Mouse (Mus musculus) forebrain, embryonic 14.5 days (tissue): ENCODE results near the gene Ndufaf2. TPM values are rescaled to one million over a fixed set of nuclear protein-coding genes. Genes with fewer than 3 reads are reported as not detected.

ENCODE experiments used
- ATAC-seq: fragments of 200-750 bp; cut with Nextera tagmentation; 2 replicates; pipeline ENCODE4 v1.8.0; 2017; ENCODE audit warnings: mild to moderate bottlenecking, moderate library complexity
- DNase-seq: peaks from one replicate; pipeline ENCODE4 v3.0.0-alpha.2; 2015; ENCODE audit warnings: low spot score
- H3K27ac ChIP-seq: fragments of 300-500 bp; sonication (generic); 2 replicates; pipeline ENCODE4 v1.5.1; 2014; ENCODE audit warnings: low read depth, mild to moderate bottlenecking, control low read depth, low read length, moderate library complexity
- H3K27me3 ChIP-seq: fragments of 300-500 bp; sonication (generic); replicated peaks from 2 replicates; pipeline ENCODE4 v1.6.1; 2014; ENCODE audit warnings: low read length, control low read depth, mixed read lengths; ENCODE audit not compliant: control insufficient read depth, insufficient read depth
- H3K36me3 ChIP-seq: fragments of 300-500 bp; sonication (generic); 2 replicates; pipeline ENCODE4 v1.6.1; 2014; ENCODE audit warnings: low read length, control low read depth; ENCODE audit not compliant: control insufficient read depth, insufficient read depth
- H3K4me1 ChIP-seq: fragments of 300-500 bp; sonication (generic); 2 replicates; pipeline ENCODE4 v1.6.1; 2014; ENCODE audit warnings: antibody characterized with exemption, low read length, control low read depth; ENCODE audit not compliant: control insufficient read depth, insufficient read depth
- H3K4me2 ChIP-seq: fragments of 300-500 bp; sonication (generic); 2 replicates; pipeline ENCODE4 v1.6.1; 2014; ENCODE audit warnings: mild to moderate bottlenecking, control low read depth, low read length
- H3K4me3 ChIP-seq: fragments of 300-500 bp; sonication (generic); 2 replicates; pipeline ENCODE4 v1.5.1; 2014; ENCODE audit warnings: low read depth, low read length, control low read depth
- H3K9ac ChIP-seq: fragments of 300-500 bp; sonication (generic); 2 replicates; pipeline ENCODE4 v1.6.1; 2014; ENCODE audit warnings: mild to moderate bottlenecking, low read length, control low read depth, moderate library complexity
- H3K9me3 ChIP-seq: fragments of 300-500 bp; sonication (generic); replicated peaks from 2 replicates; pipeline ENCODE4 v1.6.1; 2016; ENCODE audit warnings: low read length, control low read depth, mixed read lengths; ENCODE audit not compliant: control insufficient read depth
- WGBS: fragments of 180-500 bp; shearing (Covaris S2); extraction: QIAGEN DNeasy Blood & Tissue Kit; methylation state at CpG from one replicate; pipeline ENCODE4 v1.1.7; 2014; 5-methylcytosine and 5-hydroxymethylcytosine counted together
- polyA plus RNA-seq: library from polyadenylated mRNA; unstranded; fragments of >200 nt; fragmentation: Nextera tagmentation; extraction: Ambion mirVana; gene quantifications from 2 replicates; pipeline ENCODE4 v1.2.1, GENCODE M21; 2014

Ndufaf2 gene
- polyA plus RNA-seq, 1 experiment from 2014 or later = 84.5 TPM

DNA sequence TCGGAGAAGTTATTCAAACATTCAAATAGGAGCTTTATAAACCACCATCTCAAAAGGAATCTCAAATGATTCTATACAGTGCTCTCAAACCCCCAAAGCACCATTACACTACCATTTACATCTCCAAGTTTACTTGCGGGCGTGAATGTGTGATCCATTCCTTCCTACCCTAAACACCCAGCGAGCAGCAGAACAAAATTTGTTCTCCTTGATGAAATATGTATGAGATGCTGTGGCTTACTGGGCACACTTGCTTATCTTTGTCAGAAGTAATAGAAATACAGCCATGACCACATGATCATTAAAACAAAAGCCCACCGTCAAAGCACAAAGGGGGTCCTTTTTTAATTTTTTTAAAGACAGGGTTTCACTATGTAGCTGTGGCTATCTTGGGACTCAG lies 44.9 kb downstream of the Ndufaf2 start:
- no peak overlapping the region for H3K9ac ChIP-seq
- DNase-seq (no peak), ATAC-seq (no peak)
- H3K27me3 ChIP-seq = no peaks in the 10 kb centered on the region
- no peaks in the 10 kb centered on the region for H3K9me3 ChIP-seq
- H3K4me3 ChIP-seq = no peak overlapping the region
- WGBS = 77% methylated on average over 5 of the region's 5 CpGs
- H3K36me3 ChIP-seq = no peaks in the 10 kb centered on the region
- H3K4me1 ChIP-seq = peaks cover 7% of the 10 kb centered on the region; the same call in 1 of the 2 replicates
- no peak overlapping the region for H3K27ac ChIP-seq
- no peak overlapping the region for H3K4me2 ChIP-seq

DNA sequence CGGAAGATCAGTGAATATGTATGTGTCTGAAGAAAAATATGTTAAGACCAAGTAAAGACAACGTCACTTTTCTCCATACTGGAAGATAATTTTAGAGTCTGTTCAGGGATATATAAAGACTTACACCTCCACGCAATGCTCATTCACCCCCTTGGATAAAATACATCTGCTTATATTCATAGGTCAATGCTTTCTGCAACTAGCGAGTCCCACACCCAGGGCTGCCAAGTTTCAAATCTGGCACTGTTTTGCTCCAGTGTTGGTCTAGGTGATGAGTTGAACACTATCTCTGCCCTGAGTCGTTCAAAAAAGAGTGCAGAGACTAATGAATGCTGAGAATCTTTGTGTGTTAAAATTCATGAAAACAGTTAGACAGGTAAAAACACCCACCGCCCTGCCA lies 47.5 kb downstream of the Ndufaf2 start:
- no peak for DNase-seq
- Histone ChIP-seq H3K4me1 (peaks cover 7% of the 10 kb centered on the region; the same call in 1 of the 2 replicates), H3K27me3 (no peaks in the 10 kb centered on the region), H3K9ac (no peak overlapping the region), H3K27ac (no peak overlapping the region), H3K4me3 (no peak overlapping the region), H3K36me3 (no peaks in the 10 kb centered on the region), H3K4me2 (no peak overlapping the region), H3K9me3 (no peaks in the 10 kb centered on the region)
- ATAC-seq = no peak
- WGBS = 90% methylated on average over 6 of the region's 6 CpGs

DNA sequence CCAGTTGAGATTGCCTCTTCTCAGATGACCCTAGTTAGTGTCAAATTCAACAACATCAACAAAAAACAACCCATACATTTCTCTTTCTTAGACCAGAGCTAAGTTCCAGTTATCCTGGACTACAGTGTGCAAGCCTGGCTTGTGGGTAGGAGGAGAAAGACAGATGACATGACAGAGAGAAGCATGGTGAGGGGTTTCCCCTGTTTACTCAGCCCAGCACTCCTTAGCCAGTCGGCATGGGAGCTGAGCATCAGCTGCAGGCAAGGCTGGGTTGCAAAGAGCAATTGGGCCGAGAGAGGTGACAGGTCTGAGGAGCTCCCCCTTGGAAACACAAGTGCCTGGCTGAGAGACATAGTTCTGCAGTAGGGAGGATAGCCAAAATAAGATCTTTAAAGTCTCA lies 57.7 kb downstream of the Ndufaf2 start:
- Histone ChIP-seq H3K27me3 (no peaks in the 10 kb centered on the region), H3K4me1 (no peaks in the 10 kb centered on the region), H3K4me2 (no peak overlapping the region), H3K27ac (no peak overlapping the region), H3K9me3 (no peaks in the 10 kb centered on the region), H3K4me3 (no peak overlapping the region), H3K36me3 (no peaks in the 10 kb centered on the region), H3K9ac (no peak overlapping the region)
- 72% methylated on average over 2 of the region's 2 CpGs for WGBS
- no peak for ATAC-seq
- no peak for DNase-seq

DNA sequence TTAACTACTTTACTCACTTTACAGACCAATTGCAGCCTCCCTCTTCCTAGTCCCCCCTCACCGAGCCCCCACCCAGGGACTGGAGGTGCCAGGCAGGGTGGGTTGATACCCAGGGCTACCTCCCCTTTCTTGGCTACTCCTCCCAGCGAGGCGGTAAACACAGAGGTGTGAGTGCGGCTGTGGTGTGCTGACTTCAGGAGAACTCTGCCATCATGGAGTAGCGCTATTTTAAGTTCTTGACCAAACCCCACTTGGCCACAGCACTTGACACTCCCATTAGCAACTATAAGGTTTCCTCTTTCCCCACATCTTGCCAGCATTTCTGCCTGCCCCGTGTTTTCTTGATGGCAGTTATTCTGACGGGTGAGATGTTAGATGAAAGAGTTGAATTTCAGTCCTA lies 62.0 kb downstream of the Ndufaf2 start:
- 82% methylated on average over 7 of the region's 7 CpGs for whole genome bisulfite sequencing
- Histone ChIP-seq H3K27ac (no peak overlapping the region), H3K27me3 (no peaks in the 10 kb centered on the region), H3K4me2 (no peak overlapping the region), H3K4me1 (no peaks in the 10 kb centered on the region), H3K4me3 (no peak overlapping the region), H3K9ac (no peak overlapping the region), H3K9me3 (no peaks in the 10 kb centered on the region), H3K36me3 (no peaks in the 10 kb centered on the region)
- no peak for ATAC-seq
- no peak for DNase-seq

DNA sequence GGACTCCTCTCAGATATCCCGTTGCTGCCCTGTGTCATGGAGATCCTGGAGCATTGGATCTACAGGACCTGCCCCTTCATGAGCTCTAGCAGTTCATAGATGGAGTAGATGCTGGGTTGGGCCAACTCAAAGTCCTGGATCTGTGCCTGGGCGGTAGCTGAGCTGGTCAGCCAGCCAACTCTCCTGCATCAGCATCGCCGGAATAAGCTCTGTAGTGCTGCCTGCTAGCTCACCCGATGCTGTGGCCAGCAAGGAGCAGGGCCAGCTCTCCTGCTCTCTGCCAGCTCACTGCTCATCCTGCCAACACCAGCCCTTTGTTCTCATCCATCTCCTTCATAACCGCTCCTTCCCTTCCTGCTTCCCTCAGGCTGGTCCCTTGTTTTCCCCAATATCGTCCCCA lies 62.8 kb downstream of the Ndufaf2 start:
- Histone ChIP-seq H3K4me3 (no peak overlapping the region), H3K4me1 (no peaks in the 10 kb centered on the region), H3K36me3 (no peaks in the 10 kb centered on the region), H3K4me2 (no peak overlapping the region), H3K27me3 (no peaks in the 10 kb centered on the region), H3K9me3 (no peaks in the 10 kb centered on the region), H3K9ac (no peak overlapping the region), H3K27ac (no peak overlapping the region)
- WGBS = 77% methylated on average over 7 of the region's 7 CpGs
- DNase-seq (peak; percentile 29), ATAC-seq (peak; percentile 46; the same call in 1 of the 2 replicates)

DNA sequence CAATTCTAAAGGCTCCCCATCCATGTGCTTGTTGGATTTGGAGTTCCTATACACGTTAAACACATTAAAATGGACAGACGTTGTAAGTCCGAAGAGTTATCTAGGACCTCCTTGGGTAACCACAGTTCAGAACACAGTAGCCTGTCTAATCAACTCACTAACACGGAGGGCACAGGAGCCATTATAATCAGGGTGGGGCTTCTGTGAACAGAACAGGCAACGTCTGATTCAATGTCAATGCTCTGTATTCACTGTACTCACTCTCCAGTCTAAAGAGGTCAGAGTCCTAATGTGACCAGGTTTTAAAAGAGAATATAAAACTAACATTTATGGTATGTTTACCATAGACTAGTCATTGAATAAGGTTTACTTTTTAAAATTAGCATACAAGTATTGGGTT lies 63.7 kb downstream of the Ndufaf2 start:
- Histone ChIP-seq H3K4me1 (no peaks in the 10 kb centered on the region), H3K9ac (no peak overlapping the region), H3K27me3 (no peaks in the 10 kb centered on the region), H3K27ac (no peak overlapping the region), H3K4me2 (no peak overlapping the region), H3K4me3 (no peak overlapping the region), H3K36me3 (no peaks in the 10 kb centered on the region), H3K9me3 (no peaks in the 10 kb centered on the region)
- ATAC-seq (no peak), DNase-seq (no peak)
- 92% methylated on average over 5 of the region's 5 CpGs for WGBS

DNA sequence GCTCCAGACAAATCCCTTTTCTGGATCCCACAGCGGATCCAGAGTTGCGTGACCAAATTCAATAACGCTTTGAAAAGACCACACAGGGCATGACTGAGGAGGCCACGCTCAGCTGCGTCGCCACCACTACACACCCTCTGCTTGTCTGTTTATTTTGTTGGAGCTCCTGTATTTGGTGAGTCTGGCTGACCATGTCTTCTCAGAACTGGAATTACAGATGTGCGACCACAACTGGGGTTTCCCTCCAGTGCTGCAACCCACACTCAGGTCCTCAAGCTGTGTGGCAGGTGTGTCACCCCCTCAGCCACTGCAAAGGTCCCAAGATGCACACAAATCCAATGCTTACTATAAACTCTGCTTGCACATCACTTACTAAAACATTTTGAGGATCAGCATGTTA lies 66.1 kb downstream of the Ndufaf2 start:
- no peaks in the 10 kb centered on the region for H3K4me1 ChIP-seq
- DNase-seq (no peak), ATAC-seq (no peak)
- 93% methylated on average over 7 of the region's 7 CpGs for WGBS
- no peaks in the 10 kb centered on the region for H3K9me3 ChIP-seq
- no peak overlapping the region for H3K4me2 ChIP-seq
- no peaks in the 10 kb centered on the region for H3K36me3 ChIP-seq
- H3K27me3 ChIP-seq = no peaks in the 10 kb centered on the region
- H3K4me3 ChIP-seq = no peak overlapping the region
- H3K27ac ChIP-seq = no peak overlapping the region
- H3K9ac ChIP-seq = no peak overlapping the region

DNA sequence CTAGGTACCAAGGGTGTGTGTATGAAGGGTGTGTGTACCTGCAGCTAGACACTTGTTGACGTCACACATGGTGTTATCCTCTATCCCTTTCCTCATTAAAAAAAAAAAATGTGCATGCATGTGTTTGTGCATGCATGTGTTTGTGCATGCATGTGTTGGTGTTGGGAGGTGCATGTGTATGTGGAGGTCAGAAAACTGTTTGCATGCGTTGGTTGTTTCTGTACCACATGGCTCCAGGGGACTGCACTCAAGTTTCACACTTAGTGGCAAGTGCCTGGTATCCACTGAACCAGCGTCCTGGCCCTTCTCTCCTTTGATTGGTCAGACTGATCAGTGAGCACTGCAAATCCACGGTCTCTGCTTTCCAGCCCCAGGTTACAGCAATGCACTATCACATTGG lies 71.7 kb downstream of the Ndufaf2 start:
- Histone ChIP-seq H3K9ac (no peak overlapping the region), H3K4me2 (no peak overlapping the region), H3K9me3 (no peaks in the 10 kb centered on the region), H3K4me3 (no peak overlapping the region), H3K27ac (no peak overlapping the region), H3K4me1 (no peaks in the 10 kb centered on the region), H3K27me3 (no peaks in the 10 kb centered on the region), H3K36me3 (no peaks in the 10 kb centered on the region)
- ATAC-seq = no peak
- no peak for DNase-seq
- 68% methylated on average over 4 of the region's 4 CpGs for WGBS

DNA sequence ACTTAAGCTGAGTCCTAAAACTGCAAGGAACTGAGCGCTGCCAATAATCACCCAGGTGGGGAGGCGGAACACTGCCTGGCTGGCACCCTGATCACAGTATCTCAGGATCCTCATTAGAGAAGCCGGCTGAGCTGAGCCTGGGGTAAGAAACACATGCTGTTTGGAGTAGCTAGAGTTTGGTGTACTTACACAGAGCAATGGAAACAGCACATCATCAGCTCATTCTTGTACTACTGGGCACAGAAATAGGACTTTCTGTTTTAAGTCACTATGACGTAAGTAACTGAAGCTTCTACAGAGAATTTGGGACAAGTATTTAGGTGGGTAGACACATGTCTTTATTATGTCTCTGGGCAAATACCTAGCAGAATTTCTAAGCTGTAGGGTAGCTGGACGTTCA lies 72.4 kb downstream of the Ndufaf2 start:
- DNase-seq (no peak), ATAC-seq (no peak)
- Histone ChIP-seq H3K36me3 (no peaks in the 10 kb centered on the region), H3K4me1 (no peaks in the 10 kb centered on the region), H3K27me3 (no peaks in the 10 kb centered on the region), H3K4me2 (no peak overlapping the region), H3K27ac (no peak overlapping the region), H3K9ac (no peak overlapping the region), H3K4me3 (no peak overlapping the region), H3K9me3 (no peaks in the 10 kb centered on the region)
- 81% methylated on average over 5 of the region's 5 CpGs for WGBS
